Comparison of ENCODE assay signal across 10 mouse cellular contexts in genomic region chr19:32866765-32867164, GRCm38 (mm10).
DNase-seq lines count a peak whose midpoint lies in the region; ATAC-seq lines count a peak whose summit lies in the region.
"Had no signal": no experiment of that assay in that cellular context is flagged by ENCODE, and none has a peak within 500 bp of the region (broad histone marks: within the 10 kb centered on the region; RNA-seq: fewer than 3 reads in every experiment).

No protein-coding gene starts in this region.

- H3K4me1 ChIP-seq in lung, embryonic 15.5 days: 0 out of 2 replicates have a peak, but pooled peaks cover 8% of the 10 kb centered on the region
- H3K4me1 ChIP-seq in intestine, embryonic 16.5 days (ENCODE audit: control insufficient read depth, insufficient read depth, low read length): peaks cover 8% of the 10 kb centered on the region
- H3K4me1 ChIP-seq in neural tube, embryonic 15.5 days: peaks cover 15% of the 10 kb centered on the region

- H3K27me3 ChIP-seq in lung, embryonic 15.5 days: no peaks in the 10 kb centered on the region
- no peaks in the 10 kb centered on the region for H3K27me3 ChIP-seq in intestine, embryonic 16.5 days (replicated peaks; ENCODE audit: control insufficient read depth, insufficient read depth, low read length)
- H3K27me3 ChIP-seq in neural tube, embryonic 15.5 days (replicated peaks): no peaks in the 10 kb centered on the region
- H3K27me3 ChIP-seq: Patski had no signal

- no peaks in the 10 kb centered on the region for H3K9me3 ChIP-seq in lung, embryonic 15.5 days
- no peaks in the 10 kb centered on the region for H3K9me3 ChIP-seq in intestine, embryonic 16.5 days (ENCODE audit: control insufficient read depth, low read length)
- no peaks in the 10 kb centered on the region for H3K9me3 ChIP-seq in neural tube, embryonic 15.5 days (replicated peaks)

- intact Hi-C loops in left cerebral cortex, postnatal 10 days (cut with DNase I): no loop called here

- no peaks in the 10 kb centered on the region for H3K36me3 ChIP-seq in lung, embryonic 15.5 days
- no peaks in the 10 kb centered on the region for H3K36me3 ChIP-seq in intestine, embryonic 16.5 days (ENCODE audit: control insufficient read depth, insufficient read depth, low read length)
- no peaks in the 10 kb centered on the region for H3K36me3 ChIP-seq in neural tube, embryonic 15.5 days

- H3K4me3 ChIP-seq in lung, embryonic 15.5 days: no peak overlapping the region
- no peak overlapping the region for H3K4me3 ChIP-seq in intestine, embryonic 16.5 days (ENCODE audit: low read length)
- H3K4me3 ChIP-seq in neural tube, embryonic 15.5 days (replicated peaks): peak overlapping the region; percentile 19

- ATAC-seq in lung, embryonic 15.5 days (ENCODE audit: borderline replicate concordance, extremely low read depth, low FRiP score, low TSS enrichment): no peak
- no peak for ATAC-seq in intestine, embryonic 16.5 days
- no peak for ATAC-seq in neural tube, embryonic 15.5 days (ENCODE audit: low FRiP score)
- ATAC-seq: Patski had no signal

- no peak overlapping the region for H3K27ac ChIP-seq in lung, embryonic 15.5 days
- H3K27ac ChIP-seq in intestine, embryonic 16.5 days (ENCODE audit: low read length): no peak overlapping the region
- no peak overlapping the region for H3K27ac ChIP-seq in neural tube, embryonic 15.5 days (replicated peaks)

- H3K4me2 ChIP-seq in lung, embryonic 15.5 days: peak overlapping the region; percentile 42
- H3K4me2 ChIP-seq in intestine, embryonic 16.5 days (ENCODE audit: low read depth, low read length): peak overlapping the region; percentile 9; the same call in 1 of the 2 replicates
- H3K4me2 ChIP-seq in neural tube, embryonic 15.5 days: peak overlapping the region; percentile 56

- DNase-seq in heart, adult 11 months: peak; percentile 58
- no peak for DNase-seq in heart, adult 8-10 months (ENCODE audit: low spot score)
- DNase-seq in lung, postnatal 10 days: no peak
- DNase-seq in thymus, postnatal 10 days (ENCODE audit: low spot score in 2 of 2): no peak
- DNase-seq in left cerebral cortex, postnatal 10 days (ENCODE audit: extremely low spot score in 1 of 2, low spot score in 2 of 2): no peak
- DNase-seq: kidney, adult 11 months had no signal

- 21% methylated on average over 13 of the region's 13 CpGs for WGBS in lung, embryonic 15.5 days
- 23% methylated on average over 13 of the region's 13 CpGs for WGBS in intestine, embryonic 16.5 days
- 9% methylated on average over 13 of the region's 13 CpGs for WGBS in neural tube, embryonic 15.5 days

- no peak overlapping the region for H3K9ac ChIP-seq in lung, embryonic 15.5 days
- H3K9ac ChIP-seq in intestine, embryonic 16.5 days (ENCODE audit: low read depth, low read length): no peak overlapping the region
- H3K9ac ChIP-seq in neural tube, embryonic 15.5 days (replicated peaks): no peak overlapping the region
